Mouse (Mus musculus) liver, adult 2 months (tissue): ENCODE results near the gene Cox8a.

Experiments used
- CTCF ChIP-seq: fragments of 200-500 bp; IDR thresholded peaks from 2 replicates; pipeline ENCODE4 v1.5.1; 2011; ENCODE audit warnings: low read depth, low read length, control low read depth
- POLR2A ChIP-seq: fragments of 200-500 bp; IDR thresholded peaks from 2 replicates; pipeline ENCODE4 v1.6.1; 2011; ENCODE audit warnings: low read length, control low read depth; ENCODE audit not compliant: insufficient read depth; ENCODE audit errors: extremely low read depth

- TF ChIP-seq CTCF (no peak), POLR2A (no peak)
Measured at GRCm38 (mm10) chr19:7261964-7262363, 44.5 kb upstream of the Cox8a start.
